Mouse (Mus musculus): Measurements from ENCODE around the gene Dhcr24. TPM values are rescaled to one million over a fixed set of nuclear protein-coding genes. Genes with fewer than 3 reads are reported as not detected.
A peak's percentile ranks its signal among the peaks of the same experiment; 100 is the strongest.

Gene Dhcr24
- total RNA-seq, 1 experiment from 2014 or later, result 14.8 TPM

- no peak for ATAC-seq (replicated peaks in 1 of 2; ENCODE audit: insufficient read depth in 1 of 2, low FRiP score in 2 of 2, low TSS enrichment in 1 of 2, low read depth in 1 of 2, poor library complexity in 2 of 2, severe bottlenecking in 2 of 2)
These were observed 26.2 kb downstream of the Dhcr24 start for GRCm38 (mm10) chr4:106587075-106587474.

- ATAC-seq (replicated peaks in 1 of 2; ENCODE audit: insufficient read depth in 1 of 2, low FRiP score in 2 of 2, low TSS enrichment in 1 of 2, low read depth in 1 of 2, poor library complexity in 2 of 2, severe bottlenecking in 2 of 2), result no peak
These were observed 29.3 kb downstream of the Dhcr24 start for GRCm38 (mm10) chr4:106590142-106590541.

GRCm38 (mm10) chr4:106590871-106591270 is 30.0 kb downstream of the Dhcr24 start:
- no peak for ATAC-seq (replicated peaks in 1 of 2; ENCODE audit: insufficient read depth in 1 of 2, low FRiP score in 2 of 2, low TSS enrichment in 1 of 2, low read depth in 1 of 2, poor library complexity in 2 of 2, severe bottlenecking in 2 of 2)

GRCm38 (mm10) chr4:106593636-106594035 is 32.8 kb downstream of the Dhcr24 start:
- no peak for ATAC-seq (replicated peaks in 1 of 2; ENCODE audit: insufficient read depth in 1 of 2, low FRiP score in 2 of 2, low TSS enrichment in 1 of 2, low read depth in 1 of 2, poor library complexity in 2 of 2, severe bottlenecking in 2 of 2)

GRCm38 (mm10) chr4:106596200-106596599 is 35.4 kb downstream of the Dhcr24 start:
- no peak for ATAC-seq (replicated peaks in 1 of 2; ENCODE audit: insufficient read depth in 1 of 2, low FRiP score in 2 of 2, low TSS enrichment in 1 of 2, low read depth in 1 of 2, poor library complexity in 2 of 2, severe bottlenecking in 2 of 2)

- ATAC-seq (replicated peaks in 1 of 2; ENCODE audit: insufficient read depth in 1 of 2, low FRiP score in 2 of 2, low TSS enrichment in 1 of 2, low read depth in 1 of 2, poor library complexity in 2 of 2, severe bottlenecking in 2 of 2), result no peak
These were observed 36.2 kb downstream of the Dhcr24 start for GRCm38 (mm10) chr4:106597055-106597454.

GRCm38 (mm10) chr4:106597741-106598140 is 36.9 kb downstream of the Dhcr24 start:
- no peak for ATAC-seq (replicated peaks in 1 of 2; ENCODE audit: insufficient read depth in 1 of 2, low FRiP score in 2 of 2, low TSS enrichment in 1 of 2, low read depth in 1 of 2, poor library complexity in 2 of 2, severe bottlenecking in 2 of 2)

- ATAC-seq (replicated peaks in 1 of 2; ENCODE audit: insufficient read depth in 1 of 2, low FRiP score in 2 of 2, low TSS enrichment in 1 of 2, low read depth in 1 of 2, poor library complexity in 2 of 2, severe bottlenecking in 2 of 2), result no peak
These were observed 38.6 kb downstream of the Dhcr24 start for GRCm38 (mm10) chr4:106599415-106599814.

- ATAC-seq (replicated peaks in 1 of 2; ENCODE audit: insufficient read depth in 1 of 2, low FRiP score in 2 of 2, low TSS enrichment in 1 of 2, low read depth in 1 of 2, poor library complexity in 2 of 2, severe bottlenecking in 2 of 2), result no peak
These were observed 39.9 kb downstream of the Dhcr24 start for GRCm38 (mm10) chr4:106600770-106601169.

GRCm38 (mm10) chr4:106606639-106607554 is 46.1 kb downstream of the Dhcr24 start:
- 0 out of 4 replicates have a peak, but pooled peaks of 1 of the 2 experiments have one; percentile 29 for ATAC-seq (replicated peaks in 1 of 2; ENCODE audit: insufficient read depth in 1 of 2, low FRiP score in 2 of 2, low TSS enrichment in 1 of 2, low read depth in 1 of 2, poor library complexity in 2 of 2, severe bottlenecking in 2 of 2)

- ATAC-seq (replicated peaks in 1 of 2; ENCODE audit: insufficient read depth in 1 of 2, low FRiP score in 2 of 2, low TSS enrichment in 1 of 2, low read depth in 1 of 2, poor library complexity in 2 of 2, severe bottlenecking in 2 of 2), result no peak
These were observed 47.1 kb downstream of the Dhcr24 start for GRCm38 (mm10) chr4:106607905-106608304.

GRCm38 (mm10) chr4:106613105-106613504 is 52.3 kb downstream of the Dhcr24 start:
- ATAC-seq (replicated peaks in 1 of 2; ENCODE audit: insufficient read depth in 1 of 2, low FRiP score in 2 of 2, low TSS enrichment in 1 of 2, low read depth in 1 of 2, poor library complexity in 2 of 2, severe bottlenecking in 2 of 2), result no peak

- ATAC-seq (replicated peaks in 1 of 2; ENCODE audit: insufficient read depth in 1 of 2, low FRiP score in 2 of 2, low TSS enrichment in 1 of 2, low read depth in 1 of 2, poor library complexity in 2 of 2, severe bottlenecking in 2 of 2), result no peak
These were observed 52.7 kb downstream of the Dhcr24 start for GRCm38 (mm10) chr4:106613560-106613959.

- ATAC-seq (replicated peaks in 1 of 2; ENCODE audit: insufficient read depth in 1 of 2, low FRiP score in 2 of 2, low TSS enrichment in 1 of 2, low read depth in 1 of 2, poor library complexity in 2 of 2, severe bottlenecking in 2 of 2), result peak; percentile 74 to 83
These were observed 53.5 kb downstream of the Dhcr24 start for GRCm38 (mm10) chr4:106614180-106614797.

- ATAC-seq (replicated peaks in 1 of 2; ENCODE audit: insufficient read depth in 1 of 2, low FRiP score in 2 of 2, low TSS enrichment in 1 of 2, low read depth in 1 of 2, poor library complexity in 2 of 2, severe bottlenecking in 2 of 2), result no peak
These were observed 54.0 kb downstream of the Dhcr24 start for GRCm38 (mm10) chr4:106614881-106615280.

GRCm38 (mm10) chr4:106615637-106616036 is 54.8 kb downstream of the Dhcr24 start:
- no peak for ATAC-seq (replicated peaks in 1 of 2; ENCODE audit: insufficient read depth in 1 of 2, low FRiP score in 2 of 2, low TSS enrichment in 1 of 2, low read depth in 1 of 2, poor library complexity in 2 of 2, severe bottlenecking in 2 of 2)

- ATAC-seq (replicated peaks in 1 of 2; ENCODE audit: insufficient read depth in 1 of 2, low FRiP score in 2 of 2, low TSS enrichment in 1 of 2, low read depth in 1 of 2, poor library complexity in 2 of 2, severe bottlenecking in 2 of 2), result peak; percentile 24 to 43; a peak in 1 of 4 replicates
These were observed 56.2 kb downstream of the Dhcr24 start, which contains the start of gene Lexm for GRCm38 (mm10) chr4:106617056-106617455. TSS of gene Lexm (minus strand) at chr4:106617241.

- ATAC-seq (replicated peaks in 1 of 2; ENCODE audit: insufficient read depth in 1 of 2, low FRiP score in 2 of 2, low TSS enrichment in 1 of 2, low read depth in 1 of 2, poor library complexity in 2 of 2, severe bottlenecking in 2 of 2), result no peak
These were observed 58.1 kb downstream of the Dhcr24 start for GRCm38 (mm10) chr4:106618898-106619297.

Data from hematopoietic stem cell, adult 5-6 weeks (primary cell).